Mouse (Mus musculus): ENCODE results near the gene Hspa8.
"Not testable (repeated sequence)": the region's sequence is repeated elsewhere in the genome, so short reads cannot be mapped to it uniquely, and the experiment has no call there.

GRCm38 (mm10) chr9:40773142-40773541 is 27.6 kb upstream of the Hspa8 start:
- not testable (repeated sequence) for TF ChIP-seq USF1 (IDR thresholded peaks at IDR 0.05; ENCODE audit: low read depth, low read length); MAFK (IDR thresholded peaks at IDR 0.05; ENCODE audit: borderline replicate concordance, low read depth, low read length); CTCF (IDR thresholded peaks at IDR 0.05 in 2 of 3, conservative IDR thresholded peaks at IDR 0.05 in 1 of 3; ENCODE audit: control insufficient read depth in 1 of 3, insufficient read depth in 1 of 3, low read depth in 2 of 3, low read length in 3 of 3, poor library complexity in 1 of 3, severe bottlenecking in 1 of 3)
